Mouse (Mus musculus): ENCODE data around the gene Akt1.

DNA sequence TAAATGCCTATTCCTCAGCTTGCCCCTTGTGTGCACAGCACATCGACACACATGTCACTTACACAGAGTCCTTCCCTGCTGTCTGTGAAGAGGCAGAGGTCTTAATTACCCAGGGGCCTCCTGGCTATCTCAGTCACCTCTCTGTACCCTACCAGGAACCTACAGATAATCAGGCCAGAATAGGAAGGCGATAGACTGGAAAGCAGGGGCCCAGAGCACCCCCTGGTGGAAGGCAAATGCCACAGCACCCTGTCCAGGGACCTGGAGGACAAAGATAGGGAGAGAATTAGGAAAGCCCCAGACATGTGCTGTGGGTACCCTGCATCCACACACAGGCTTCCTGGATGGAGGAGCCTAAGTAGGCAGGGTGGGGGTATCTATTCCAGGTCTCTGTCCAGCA lies 50.9 kb downstream of the Akt1 start:
- TF ChIP-seq POLR2A (IDR thresholded peaks at IDR 0.05; ENCODE audit: insufficient read depth, low read length) (no peak), CTCF (IDR thresholded peaks at IDR 0.05; ENCODE audit: low read depth, low read length) (peak; percentile 89), EP300 (IDR thresholded peaks at IDR 0.05; ENCODE audit: insufficient read depth, low read depth, low read length) (no peak)

All from ES-Bruce4 (cell line).